Mouse (Mus musculus): ENCODE results near the gene Pon2.
"Not testable (repeated sequence)": the region's sequence is repeated elsewhere in the genome, so short reads cannot be mapped to it uniquely, and the experiment has no call there.

Gene Pon2

GRCm38 (mm10) chr6:5223551-5223950 lies 74.7 kb downstream of the Pon2 start:
- DNase-seq (ENCODE audit: low spot score) = not testable (repeated sequence)

- DNase-seq (ENCODE audit: low spot score) = no peak
These were observed 76.2 kb downstream of the Pon2 start for GRCm38 (mm10) chr6:5222080-5222479.

- DNase-seq (ENCODE audit: low spot score) = no peak
These were observed 80.1 kb downstream of the Pon2 start for GRCm38 (mm10) chr6:5218190-5218589.

Measured in layer of hippocampus, adult 9-10 months (tissue).